Mouse (Mus musculus): Measurements from ENCODE around the gene Pagr1a. TPM values are rescaled to one million over a fixed set of nuclear protein-coding genes. Genes with fewer than 3 reads are reported as not detected.

Pagr1a gene
- 45.9 and 67.2 TPM in 2 replicates for polyA plus RNA-seq (2015; fragmentation: Nextera tagmentation; extraction: Ambion mirVana)

GRCm38 (mm10) chr7:127016971-127017949 is at the start of gene Pagr1a:
Pagr1a (minus strand) TSS chr7:127017352.
- H3K9me3 ChIP-seq (ENCODE audit: control insufficient read depth, low read length), result no peaks in the 10 kb centered on the region
- peak within 1 kb of the TSS; percentile 59 for H3K4me3 ChIP-seq (ENCODE audit: low read length)
- 2% methylated on average over 39 of the region's 39 CpGs for WGBS
- peak within 1 kb of the TSS; percentile 98 for H3K27ac ChIP-seq (ENCODE audit: low read length)
- H3K27me3 ChIP-seq (ENCODE audit: control insufficient read depth, insufficient read depth, low read depth, low read length), result no peaks in the 10 kb centered on the region
- peak within 1 kb of the TSS; percentile 77 for H3K9ac ChIP-seq (ENCODE audit: low read length)
- H3K4me1 ChIP-seq (replicated peaks; ENCODE audit: control insufficient read depth, insufficient read depth, low read length), result peaks cover 65% of the 10 kb centered on the region
- ATAC-seq (ENCODE audit: low read depth), result peak; percentile 84
- peaks cover 7% of the 10 kb centered on the region for H3K36me3 ChIP-seq (ENCODE audit: control insufficient read depth, insufficient read depth, low read length)
- H3K4me2 ChIP-seq (ENCODE audit: low read depth, low read length), result peak within 1 kb of the TSS; percentile 80

GRCm38 (mm10) chr7:127066317-127066716 is 49.2 kb upstream of the Pagr1a start:
- no peaks in the 10 kb centered on the region for H3K27me3 ChIP-seq (ENCODE audit: control insufficient read depth, insufficient read depth, low read depth, low read length)
- no peaks in the 10 kb centered on the region for H3K4me1 ChIP-seq (replicated peaks; ENCODE audit: control insufficient read depth, insufficient read depth, low read length)
- no peak overlapping the region for H3K4me3 ChIP-seq (ENCODE audit: low read length)
- no peak overlapping the region for H3K4me2 ChIP-seq (ENCODE audit: low read depth, low read length)
- no peak overlapping the region for H3K27ac ChIP-seq (ENCODE audit: low read length)
- no peaks in the 10 kb centered on the region for H3K36me3 ChIP-seq (ENCODE audit: control insufficient read depth, insufficient read depth, low read length)
- H3K9ac ChIP-seq (ENCODE audit: low read length), result no peak overlapping the region
- no peak for ATAC-seq (ENCODE audit: low read depth)
- WGBS, result 69% methylated on average over 4 of the region's 4 CpGs
- no peaks in the 10 kb centered on the region for H3K9me3 ChIP-seq (ENCODE audit: control insufficient read depth, low read length)

- H3K9ac ChIP-seq (ENCODE audit: low read length), result no peak overlapping the region
- no peak for ATAC-seq (ENCODE audit: low read depth)
- no peak overlapping the region for H3K4me3 ChIP-seq (ENCODE audit: low read length)
- no peak overlapping the region for H3K27ac ChIP-seq (ENCODE audit: low read length)
- no peaks in the 10 kb centered on the region for H3K4me1 ChIP-seq (replicated peaks; ENCODE audit: control insufficient read depth, insufficient read depth, low read length)
- H3K4me2 ChIP-seq (ENCODE audit: low read depth, low read length), result no peak overlapping the region
- no peaks in the 10 kb centered on the region for H3K27me3 ChIP-seq (ENCODE audit: control insufficient read depth, insufficient read depth, low read depth, low read length)
- H3K9me3 ChIP-seq (ENCODE audit: control insufficient read depth, low read length), result no peaks in the 10 kb centered on the region
- whole genome bisulfite sequencing, result 77% methylated on average over 6 of the region's 6 CpGs
- no peaks in the 10 kb centered on the region for H3K36me3 ChIP-seq (ENCODE audit: control insufficient read depth, insufficient read depth, low read length)
Observed at GRCm38 (mm10) chr7:127065538-127065937, 48.4 kb upstream of the Pagr1a start.

- 42% methylated on average over 5 of the region's 5 CpGs for WGBS
- Histone ChIP-seq H3K27me3 (ENCODE audit: control insufficient read depth, insufficient read depth, low read depth, low read length) (peaks cover 3% of the 10 kb centered on the region; the same call in 1 of the 2 replicates), H3K36me3 (ENCODE audit: control insufficient read depth, insufficient read depth, low read length) (no peaks in the 10 kb centered on the region), H3K9ac (ENCODE audit: low read length) (no peak overlapping the region), H3K9me3 (ENCODE audit: control insufficient read depth, low read length) (no peaks in the 10 kb centered on the region), H3K4me3 (ENCODE audit: low read length) (no peak overlapping the region), H3K27ac (ENCODE audit: low read length) (no peak overlapping the region), H3K4me1 (replicated peaks; ENCODE audit: control insufficient read depth, insufficient read depth, low read length) (no peaks in the 10 kb centered on the region), H3K4me2 (ENCODE audit: low read depth, low read length) (no peak overlapping the region)
- ATAC-seq (ENCODE audit: low read depth), result no peak
Observed at GRCm38 (mm10) chr7:127055026-127055585, 38.0 kb upstream of the Pagr1a start.

GRCm38 (mm10) chr7:127041851-127042672 is 24.9 kb upstream of the Pagr1a start, which contains the start of gene Kif22:
Kif22 (minus strand) TSS chr7:127042471.
- Histone ChIP-seq H3K27me3 (ENCODE audit: control insufficient read depth, insufficient read depth, low read depth, low read length) (no peaks in the 10 kb centered on the region), H3K36me3 (ENCODE audit: control insufficient read depth, insufficient read depth, low read length) (peaks cover 11% of the 10 kb centered on the region), H3K9me3 (ENCODE audit: control insufficient read depth, low read length) (no peaks in the 10 kb centered on the region; the same call in 1 of the 2 replicates), H3K9ac (ENCODE audit: low read length) (peak within 1 kb of the TSS; percentile 93), H3K4me2 (ENCODE audit: low read depth, low read length) (peak within 1 kb of the TSS; percentile 70), H3K27ac (ENCODE audit: low read length) (peak within 1 kb of the TSS; percentile 80), H3K4me1 (replicated peaks; ENCODE audit: control insufficient read depth, insufficient read depth, low read length) (peaks cover 6% of the 10 kb centered on the region), H3K4me3 (ENCODE audit: low read length) (peak within 1 kb of the TSS; percentile 95)
- under 1% methylated on average over 53 of the region's 53 CpGs for WGBS
- peak; percentile 95 for ATAC-seq (ENCODE audit: low read depth)

- no peaks in the 10 kb centered on the region for H3K9me3 ChIP-seq (ENCODE audit: control insufficient read depth, low read length)
- H3K36me3 ChIP-seq (ENCODE audit: control insufficient read depth, insufficient read depth, low read length), result peaks cover 55% of the 10 kb centered on the region
- no peak for ATAC-seq (ENCODE audit: low read depth)
- 48% methylated on average over 1 of the region's 1 CpGs for WGBS
- no peaks in the 10 kb centered on the region for H3K27me3 ChIP-seq (ENCODE audit: control insufficient read depth, insufficient read depth, low read depth, low read length)
- H3K27ac ChIP-seq (ENCODE audit: low read length), result no peak overlapping the region
- no peak overlapping the region for H3K4me3 ChIP-seq (ENCODE audit: low read length)
- no peak overlapping the region for H3K4me2 ChIP-seq (ENCODE audit: low read depth, low read length)
- no peak overlapping the region for H3K9ac ChIP-seq (ENCODE audit: low read length)
- peaks cover 8% of the 10 kb centered on the region for H3K4me1 ChIP-seq (replicated peaks; ENCODE audit: control insufficient read depth, insufficient read depth, low read length)
Observed at GRCm38 (mm10) chr7:127031244-127031643, 14.1 kb upstream of the Pagr1a start.

- H3K4me2 ChIP-seq (ENCODE audit: low read depth, low read length), result no peak overlapping the region
- peaks cover 50% of the 10 kb centered on the region for H3K36me3 ChIP-seq (ENCODE audit: control insufficient read depth, insufficient read depth, low read length)
- no peak overlapping the region for H3K9ac ChIP-seq (ENCODE audit: low read length)
- peaks cover 8% of the 10 kb centered on the region for H3K4me1 ChIP-seq (replicated peaks; ENCODE audit: control insufficient read depth, insufficient read depth, low read length)
- no peak overlapping the region for H3K27ac ChIP-seq (ENCODE audit: low read length)
- H3K4me3 ChIP-seq (ENCODE audit: low read length), result no peak overlapping the region
- no peak for ATAC-seq (ENCODE audit: low read depth)
- no peaks in the 10 kb centered on the region for H3K9me3 ChIP-seq (ENCODE audit: control insufficient read depth, low read length)
- WGBS, result 95% methylated on average over 1 of the region's 1 CpGs
- H3K27me3 ChIP-seq (ENCODE audit: control insufficient read depth, insufficient read depth, low read depth, low read length), result no peaks in the 10 kb centered on the region
Observed at GRCm38 (mm10) chr7:127030172-127030571, 13.0 kb upstream of the Pagr1a start.

GRCm38 (mm10) chr7:127027885-127028284 is 10.7 kb upstream of the Pagr1a start:
- Histone ChIP-seq H3K4me3 (ENCODE audit: low read length) (peak overlapping the region; percentile 94), H3K27me3 (ENCODE audit: control insufficient read depth, insufficient read depth, low read depth, low read length) (no peaks in the 10 kb centered on the region), H3K27ac (ENCODE audit: low read length) (peak overlapping the region; percentile 99), H3K36me3 (ENCODE audit: control insufficient read depth, insufficient read depth, low read length) (peaks cover 45% of the 10 kb centered on the region), H3K4me1 (replicated peaks; ENCODE audit: control insufficient read depth, insufficient read depth, low read length) (peaks cover 26% of the 10 kb centered on the region), H3K4me2 (ENCODE audit: low read depth, low read length) (peak overlapping the region; percentile 77), H3K9me3 (ENCODE audit: control insufficient read depth, low read length) (no peaks in the 10 kb centered on the region), H3K9ac (ENCODE audit: low read length) (peak overlapping the region; percentile 75)
- 53% methylated on average over 8 of the region's 8 CpGs for WGBS
- ATAC-seq (ENCODE audit: low read depth), result no peak

Data from lung, embryonic 16.5 days (tissue).